10 mouse cellular contexts compared by ENCODE assay signal in genomic region chr11:94563821-94564220, GRCm38 (mm10). TPM values are rescaled to one million over a fixed set of nuclear protein-coding genes. Genes with fewer than 3 reads are reported as not detected.
DNase-seq lines count a peak whose midpoint lies in the region; ATAC-seq and TF ChIP-seq lines count a peak whose summit lies in the region.
"Had no signal": no experiment of that assay in that cellular context is flagged by ENCODE, and none has a peak within 500 bp of the region (broad histone marks: within the 10 kb centered on the region; RNA-seq: fewer than 3 reads in every experiment).

No protein-coding gene starts in this region.

- peak overlapping the region; percentile 18; the same call in 1 of the 2 replicates for H3K27ac ChIP-seq in layer of hippocampus, adult 2 months
- no peak overlapping the region for H3K27ac ChIP-seq in forebrain, embryonic 11.5 days (ENCODE audit: low read depth, low read length)
- H3K27ac ChIP-seq in intestine, embryonic 15.5 days, result no peak overlapping the region
- no peak overlapping the region for H3K27ac ChIP-seq in midbrain, embryonic 15.5 days

- DNase-seq in layer of hippocampus, adult 2 months (ENCODE audit: low spot score in 2 of 2), result no peak
- no peak for DNase-seq in layer of hippocampus, postnatal 25 days (ENCODE audit: extremely low spot score in 1 of 2, low spot score in 1 of 2)
- DNase-seq in forebrain, embryonic 11.5 days (ENCODE audit: low spot score), result no peak
- no peak for DNase-seq in left cerebral cortex, postnatal 36 days (ENCODE audit: low spot score in 2 of 2)
- no peak for DNase-seq in right cerebral cortex, postnatal 14 days
- DNase-seq in T-cell, adult 2 months (ENCODE audit: low spot score), result no peak
- DNase-seq: cerebellum, adult 8-10 months had no signal

- no peak for TF ChIP-seq CTCF in layer of hippocampus, adult 2 months (conservative IDR thresholded peaks at IDR 0.05)

- H3K27me3 ChIP-seq in forebrain, embryonic 11.5 days (ENCODE audit: control insufficient read depth, insufficient read depth, low read length), result peaks cover 13% of the 10 kb centered on the region
- peaks cover 8% of the 10 kb centered on the region; the same call in 1 of the 2 replicates for H3K27me3 ChIP-seq in intestine, embryonic 15.5 days (replicated peaks)
- H3K27me3 ChIP-seq in midbrain, embryonic 15.5 days (replicated peaks), result peaks cover 29% of the 10 kb centered on the region
- H3K27me3 ChIP-seq: Patski had no signal

- peak overlapping the region; percentile 47 for H3K9ac ChIP-seq in forebrain, embryonic 11.5 days (ENCODE audit: low read length)
- H3K9ac ChIP-seq in intestine, embryonic 15.5 days, result no peak overlapping the region
- H3K9ac ChIP-seq in midbrain, embryonic 15.5 days, result no peak overlapping the region

- no peak overlapping the region for H3K4me2 ChIP-seq in forebrain, embryonic 11.5 days (ENCODE audit: low read depth, low read length, severe bottlenecking)
- peak overlapping the region; percentile 55 for H3K4me2 ChIP-seq in intestine, embryonic 15.5 days (replicated peaks)
- peak overlapping the region; percentile 41 for H3K4me2 ChIP-seq in midbrain, embryonic 15.5 days

- intact Hi-C loops in left cerebral cortex, postnatal 36 days (cut with DNase I), result no loop called here

- H3K9me3 ChIP-seq in forebrain, embryonic 11.5 days (ENCODE audit: control insufficient read depth, low read length), result no peaks in the 10 kb centered on the region
- no peaks in the 10 kb centered on the region for H3K9me3 ChIP-seq in intestine, embryonic 15.5 days
- no peaks in the 10 kb centered on the region for H3K9me3 ChIP-seq in midbrain, embryonic 15.5 days

- H3K4me3 ChIP-seq in layer of hippocampus, adult 2 months, result no peak overlapping the region
- H3K4me3 ChIP-seq in forebrain, embryonic 11.5 days (ENCODE audit: low read depth, low read length), result no peak overlapping the region
- no peak overlapping the region; the same call in 1 of the 2 replicates for H3K4me3 ChIP-seq in intestine, embryonic 15.5 days (replicated peaks)
- H3K4me3 ChIP-seq in midbrain, embryonic 15.5 days, result no peak overlapping the region

- no peaks in the 10 kb centered on the region for H3K36me3 ChIP-seq in forebrain, embryonic 11.5 days (ENCODE audit: control insufficient read depth, insufficient read depth, low read length)
- H3K36me3 ChIP-seq in intestine, embryonic 15.5 days, result no peaks in the 10 kb centered on the region
- H3K36me3 ChIP-seq in midbrain, embryonic 15.5 days (replicated peaks), result no peaks in the 10 kb centered on the region

- ATAC-seq in forebrain, embryonic 11.5 days (replicated peaks; ENCODE audit: low FRiP score), result peak; percentile 39; the same call in 1 of the 2 replicates
- peak; percentile 27; the same call in 1 of the 2 replicates for ATAC-seq in intestine, embryonic 15.5 days
- ATAC-seq in midbrain, embryonic 15.5 days (replicated peaks), result no peak
- ATAC-seq: Patski had no signal

- 0 out of 2 replicates have a peak, but pooled peaks cover 1% of the 10 kb centered on the region for H3K4me1 ChIP-seq in forebrain, embryonic 11.5 days (replicated peaks; ENCODE audit: control insufficient read depth, insufficient read depth, low read length)
- peaks cover 23% of the 10 kb centered on the region for H3K4me1 ChIP-seq in intestine, embryonic 15.5 days (replicated peaks)
- H3K4me1 ChIP-seq in midbrain, embryonic 15.5 days, result peaks cover 11% of the 10 kb centered on the region

- 55% methylated on average over 5 of the region's 5 CpGs for WGBS in forebrain, embryonic 11.5 days
- 63% methylated on average over 5 of the region's 5 CpGs for WGBS in intestine, embryonic 15.5 days
- 56% methylated on average over 5 of the region's 5 CpGs for WGBS in midbrain, embryonic 15.5 days

RNA-seq across cellular contexts. Expression of gene Chad, which starts 1.0 kb away (rescaled TPM):
- under 1 TPM; 0.28 to 0.49 TPM for total RNA-seq in layer of hippocampus, adult 2 months (2021)
- under 1 TPM; 0.62 to 0.70 TPM for total RNA-seq in layer of hippocampus, postnatal 25 days (2021)
- polyA plus RNA-seq in forebrain, embryonic 11.5 days (2014; fragmentation: Nextera tagmentation; extraction: Ambion mirVana), result not detected in 2 replicates
- 1.0 and 1.4 TPM in 2 replicates for polyA plus RNA-seq in intestine, embryonic 15.5 days (2015; fragmentation: Nextera tagmentation; extraction: Ambion mirVana)
- 0.33 and 0.61 TPM in 2 replicates for polyA plus RNA-seq in midbrain, embryonic 15.5 days (2015; fragmentation: Nextera tagmentation; extraction: Ambion mirVana)
- under 1 TPM in 1 of 2 experiments, not detected in 1; 0.20 TPM for total RNA-seq in left cerebral cortex, postnatal 36 days (2021)

RNA-seq across cellular contexts. Expression of gene Rsad1, which starts 14.8 kb away (rescaled TPM):
- 10 to 100 TPM in 1 of 2 experiments, 1 to 10 TPM in 1; 9.3 to 11.3 TPM for total RNA-seq in layer of hippocampus, adult 2 months (2021)
- total RNA-seq in layer of hippocampus, postnatal 25 days (2021), result 10 to 100 TPM; 10.3 to 10.8 TPM
- polyA plus RNA-seq in forebrain, embryonic 11.5 days (2014; fragmentation: Nextera tagmentation; extraction: Ambion mirVana), result 2.9 and 3.7 TPM in 2 replicates
- polyA plus RNA-seq in intestine, embryonic 15.5 days (2015; fragmentation: Nextera tagmentation; extraction: Ambion mirVana), result 2.8 and 3.4 TPM in 2 replicates
- 9.1 and 9.7 TPM in 2 replicates for polyA plus RNA-seq in midbrain, embryonic 15.5 days (2015; fragmentation: Nextera tagmentation; extraction: Ambion mirVana)
- total RNA-seq in left cerebral cortex, postnatal 36 days (2021), result 10 to 100 TPM; 15.2 to 15.9 TPM

RNA-seq across cellular contexts. Expression of gene Acsf2, which starts 37.9 kb away (rescaled TPM):
- total RNA-seq in layer of hippocampus, adult 2 months (2021), result 10 to 100 TPM; 18.7 to 19.5 TPM
- total RNA-seq in layer of hippocampus, postnatal 25 days (2021), result 10 to 100 TPM; 15.3 to 20.4 TPM
- 6.3 and 6.9 TPM in 2 replicates for polyA plus RNA-seq in forebrain, embryonic 11.5 days (2014; fragmentation: Nextera tagmentation; extraction: Ambion mirVana)
- polyA plus RNA-seq in intestine, embryonic 15.5 days (2015; fragmentation: Nextera tagmentation; extraction: Ambion mirVana), result 3.0 and 4.2 TPM in 2 replicates
- polyA plus RNA-seq in midbrain, embryonic 15.5 days (2015; fragmentation: Nextera tagmentation; extraction: Ambion mirVana), result 1.6 and 1.7 TPM in 2 replicates
- 10 to 100 TPM; 14.8 to 16.7 TPM for total RNA-seq in left cerebral cortex, postnatal 36 days (2021)

RNA-seq across cellular contexts. Expression of gene Mycbpap, which starts 42.3 kb away (rescaled TPM):
- total RNA-seq in layer of hippocampus, adult 2 months (2021), result 1 to 10 TPM; 2.2 to 4.6 TPM
- total RNA-seq in layer of hippocampus, postnatal 25 days (2021), result 1 to 10 TPM; 3.0 to 3.9 TPM
- 1.9 and 4.8 TPM in 2 replicates for polyA plus RNA-seq in forebrain, embryonic 11.5 days (2014; fragmentation: Nextera tagmentation; extraction: Ambion mirVana)
- polyA plus RNA-seq in intestine, embryonic 15.5 days (2015; fragmentation: Nextera tagmentation; extraction: Ambion mirVana), result 2.0 and 2.2 TPM in 2 replicates
- polyA plus RNA-seq in midbrain, embryonic 15.5 days (2015; fragmentation: Nextera tagmentation; extraction: Ambion mirVana), result 4.1 and 4.5 TPM in 2 replicates
- total RNA-seq in left cerebral cortex, postnatal 36 days (2021), result 1 to 10 TPM; 5.5 to 7.7 TPM
